Mouse (Mus musculus): ENCODE measurements at regions not wholly inside any gene's neighbourhood (a gene's known extent, or its start where the extent isn't known, plus 50 kb on each side); places are given as distances from the start of the nearest gene placed in this dataset.

DNA sequence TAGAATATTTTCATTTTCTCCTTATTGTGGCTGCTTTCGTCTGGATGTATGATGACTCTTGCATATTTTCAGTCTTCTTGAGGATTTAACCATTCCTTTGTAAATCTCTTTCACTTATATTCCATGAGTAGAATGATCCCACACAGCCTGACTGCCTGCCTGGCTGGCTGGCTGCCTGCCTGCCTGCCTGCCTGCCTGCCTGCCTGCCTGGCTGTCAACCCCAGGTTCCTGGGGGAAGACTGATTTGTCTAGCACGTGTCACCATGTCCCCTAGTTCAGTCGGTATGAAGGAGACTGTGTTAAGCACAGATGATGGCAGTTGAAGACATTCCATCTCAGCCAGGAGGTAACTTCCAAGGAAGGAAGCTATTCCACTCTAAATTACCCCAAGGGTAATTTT lies 370.8 kb downstream of the Nkx6-1 start:
- no peak for TF ChIP-seq CTCF (IDR thresholded peaks at IDR 0.05)
- ChIA-PET POLR2A (no interaction called here), CTCF (no interaction called here)
- H3K27me3 ChIP-seq, result no peaks in the 10 kb centered on the region
- DNase-seq (ENCODE audit: low read depth, low spot score) (no peak), ATAC-seq (no peak)
- in situ Hi-C loops (cut with MboI; ENCODE audit: low pct_unique_long_range_greater_than_20kb), result no loop called here

DNA sequence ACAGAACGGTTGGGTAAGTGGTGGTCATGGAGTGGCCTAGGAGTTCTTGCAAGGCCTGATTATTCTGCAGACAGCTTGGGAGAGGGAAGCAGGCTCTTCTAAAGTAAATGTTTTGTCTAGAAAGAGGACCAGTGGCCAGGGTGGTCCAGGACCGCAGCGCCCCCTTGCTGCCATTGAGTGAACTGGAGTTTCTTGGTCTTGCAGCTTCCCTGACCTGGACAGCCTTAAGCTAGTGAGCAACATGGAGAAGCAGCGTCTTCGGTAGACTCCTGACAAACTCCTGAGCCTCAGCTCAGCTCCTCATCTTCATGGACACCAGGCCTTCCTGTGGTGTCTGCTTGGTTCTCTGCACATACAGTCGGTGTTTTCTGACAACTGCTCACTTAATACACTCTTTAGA lies 376.4 kb downstream of the Nkx6-1 start:
- DNase-seq (ENCODE audit: low read depth, low spot score) (no peak), ATAC-seq (peak; percentile 33)
- ChIA-PET CTCF (interaction anchor here (1.0 to 2.4 kb wide), 5 partner anchors 15 to 268 kb away, joined by 3 to 8 read pairs (median 3); no protein-coding TSS in a partner anchor), POLR2A (no interaction called here)
- in situ Hi-C loops (cut with MboI; ENCODE audit: low pct_unique_long_range_greater_than_20kb), result loop anchor here (5.0 kb wide), 1 partner anchor 271 kb away; no protein-coding TSS in a partner anchor
- no peaks in the 10 kb centered on the region for H3K27me3 ChIP-seq
- peak; percentile 83 for TF ChIP-seq CTCF (IDR thresholded peaks at IDR 0.05)

DNA sequence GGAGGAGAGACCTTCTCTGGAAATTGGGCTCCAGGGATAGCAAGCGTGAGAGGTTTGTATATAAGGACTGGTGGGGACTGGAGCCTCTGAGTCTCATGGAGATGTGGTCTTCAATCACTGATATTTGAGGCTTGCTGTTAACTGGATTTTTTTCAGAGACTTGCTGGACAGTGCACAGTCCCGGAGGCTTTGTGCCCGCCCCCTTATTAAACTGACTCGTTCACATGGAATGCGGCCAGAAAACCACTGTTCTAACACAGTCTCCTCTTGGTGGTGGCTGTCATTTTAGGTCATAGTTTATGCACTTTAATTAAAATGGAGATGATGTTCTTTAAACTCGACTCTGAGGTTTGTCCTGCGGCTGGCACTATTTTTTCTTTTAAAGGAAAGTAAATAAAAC lies 378.9 kb downstream of the Nkx6-1 start:
- ATAC-seq (no peak), DNase-seq (ENCODE audit: low read depth, low spot score) (no peak)
- no peak for TF ChIP-seq CTCF (IDR thresholded peaks at IDR 0.05)
- POLR2A ChIA-PET, result no interaction called here
- in situ Hi-C loops (cut with MboI; ENCODE audit: low pct_unique_long_range_greater_than_20kb), result loop anchor here (5.0 kb wide), 1 partner anchor 269 kb away; no protein-coding TSS in a partner anchor
- peaks cover 6% of the 10 kb centered on the region for H3K27me3 ChIP-seq
- CTCF ChIA-PET, result no interaction called here

DNA sequence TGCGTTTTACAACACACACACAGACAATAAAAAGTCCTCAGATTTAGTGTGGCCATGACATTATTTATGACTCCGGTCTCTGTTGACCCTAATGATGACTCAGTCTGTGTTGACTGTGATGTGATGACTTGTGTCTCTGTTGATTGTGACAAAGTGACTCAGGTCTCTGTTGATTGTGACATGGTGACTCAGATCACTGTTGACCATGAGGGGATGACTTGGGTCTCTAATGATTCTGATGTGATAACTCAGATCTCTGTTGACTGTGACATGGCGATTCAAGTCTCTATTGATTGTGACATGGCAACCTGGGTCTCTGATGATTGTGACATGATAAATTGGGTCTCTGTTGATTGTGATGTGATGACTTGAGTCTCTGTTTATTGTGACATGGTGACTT lies 405.0 kb downstream of the Gpat3 start:
- ChIA-PET CTCF (no interaction called here), POLR2A (no interaction called here)
- in situ Hi-C loops (cut with MboI; ENCODE audit: low pct_unique_long_range_greater_than_20kb), result no loop called here
- DNase-seq (ENCODE audit: low read depth, low spot score) (no peak), ATAC-seq (no peak)
- no peak for TF ChIP-seq CTCF (IDR thresholded peaks at IDR 0.05)
- peaks cover 4% of the 10 kb centered on the region for H3K27me3 ChIP-seq

DNA sequence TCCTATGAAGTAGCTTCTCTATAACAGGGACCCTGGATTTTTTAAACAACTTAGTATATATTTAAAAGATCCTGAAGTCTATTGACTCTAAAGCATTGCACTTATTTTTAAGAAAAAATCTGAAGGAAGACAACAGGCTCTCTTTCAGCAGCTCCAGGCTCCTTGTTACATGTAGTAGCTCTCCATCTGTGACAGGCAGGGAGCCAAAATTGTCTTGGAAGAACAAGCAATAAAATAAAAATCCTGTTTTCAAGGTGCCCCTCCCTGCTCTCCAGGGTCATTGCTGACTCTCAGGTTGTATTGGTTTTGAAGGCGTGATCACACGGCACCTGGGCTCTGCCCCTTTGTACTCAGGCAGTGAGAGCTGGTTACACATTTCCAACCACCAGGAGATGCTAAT lies 397.1 kb downstream of the Gpat3 start:
- CTCF ChIA-PET, result no interaction called here
- POLR2A ChIA-PET, result interaction anchor here (1.6 kb wide), 1 partner anchor 11 kb away, joined by 5 read pairs; no protein-coding TSS in a partner anchor
- in situ Hi-C loops (cut with MboI; ENCODE audit: low pct_unique_long_range_greater_than_20kb), result no loop called here
- TF ChIP-seq CTCF (IDR thresholded peaks at IDR 0.05), result no peak
- H3K27me3 ChIP-seq, result peaks cover 11% of the 10 kb centered on the region
- no peak for DNase-seq (ENCODE audit: low read depth, low spot score)
- no peak for ATAC-seq

DNA sequence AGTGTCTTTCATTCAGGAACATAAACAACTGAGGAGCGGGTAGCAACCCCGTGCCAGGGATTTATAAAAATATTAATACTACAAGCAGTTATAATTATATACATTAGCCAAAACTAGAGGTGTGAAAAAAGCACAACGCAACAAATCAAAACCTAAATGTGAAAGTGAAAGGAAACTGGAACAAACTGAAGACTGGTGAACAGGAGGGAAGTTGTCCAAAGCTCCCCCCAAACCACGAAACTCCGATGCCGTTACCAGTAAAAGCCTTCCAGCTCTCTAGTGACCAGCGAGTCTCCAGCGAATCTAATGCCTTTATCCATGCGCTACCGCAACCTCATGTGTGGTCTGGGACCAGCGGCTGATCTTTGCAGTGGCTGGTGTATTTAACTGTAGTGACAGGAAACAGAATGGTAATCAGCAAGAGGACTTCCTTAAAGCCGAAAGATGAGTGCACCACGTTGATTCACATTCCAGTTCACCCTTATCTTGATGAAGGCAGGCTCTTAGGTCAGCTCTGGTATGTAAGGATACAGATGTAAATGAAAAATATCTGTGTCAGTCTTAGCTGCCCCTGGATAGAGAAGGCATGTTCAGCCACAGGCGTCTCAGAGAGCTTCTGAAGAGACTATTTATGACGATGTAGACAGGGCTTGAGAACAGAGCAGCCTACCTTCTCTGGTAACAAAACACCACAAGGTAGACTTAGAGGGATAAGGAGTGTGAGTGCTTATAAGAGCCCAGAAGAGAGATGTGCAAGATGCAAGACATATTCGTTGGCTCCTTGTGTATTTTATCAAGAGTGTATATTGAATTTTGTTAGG lies 394.0 kb downstream of the Gpat3 start:
- CTCF ChIA-PET, result interaction anchor here (1.3 to 1.4 kb wide), 2 partner anchors 28 to 212 kb away, joined by 3 read pairs; no protein-coding TSS in a partner anchor
- in situ Hi-C loops (cut with MboI; ENCODE audit: low pct_unique_long_range_greater_than_20kb), result no loop called here
- peaks cover 6% of the 10 kb centered on the region for H3K27me3 ChIP-seq
- TF ChIP-seq CTCF (IDR thresholded peaks at IDR 0.05), result no peak
- ATAC-seq (no peak), DNase-seq (ENCODE audit: low read depth, low spot score) (no peak)
- POLR2A ChIA-PET, result no interaction called here

DNA sequence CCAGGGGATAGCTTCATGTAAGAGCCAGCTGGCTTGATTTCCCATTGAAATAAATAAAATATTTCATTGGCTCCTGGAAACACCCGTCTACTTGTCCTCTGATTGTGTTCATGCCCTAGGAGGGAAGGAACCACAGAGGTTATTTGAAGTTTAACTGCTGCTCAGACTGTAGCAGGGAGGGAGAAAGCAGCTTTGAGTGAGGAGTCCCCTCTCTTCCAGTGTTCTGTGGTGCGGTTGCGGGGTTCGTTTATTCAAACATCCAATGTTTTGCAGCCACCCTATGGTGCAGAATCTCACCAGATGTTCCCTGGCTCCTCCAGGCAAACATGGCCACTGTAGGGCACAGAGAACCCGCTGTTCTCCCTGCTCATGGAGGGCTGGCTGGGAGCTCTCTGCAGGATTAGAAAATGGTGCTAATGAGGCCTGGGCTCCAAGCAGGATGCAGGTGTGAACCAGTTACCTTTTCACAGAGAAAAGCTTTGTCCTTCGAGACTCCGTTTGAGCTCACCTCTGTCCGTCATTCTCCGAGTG lies 390.7 kb downstream of the Gpat3 start:
- in situ Hi-C loops (cut with MboI; ENCODE audit: low pct_unique_long_range_greater_than_20kb), result no loop called here
- no peak for DNase-seq (ENCODE audit: low read depth, low spot score)
- H3K27me3 ChIP-seq, result no peaks in the 10 kb centered on the region
- ChIA-PET CTCF (no interaction called here), POLR2A (no interaction called here)
- TF ChIP-seq CTCF (IDR thresholded peaks at IDR 0.05), result no peak
- ATAC-seq, result no peak

DNA sequence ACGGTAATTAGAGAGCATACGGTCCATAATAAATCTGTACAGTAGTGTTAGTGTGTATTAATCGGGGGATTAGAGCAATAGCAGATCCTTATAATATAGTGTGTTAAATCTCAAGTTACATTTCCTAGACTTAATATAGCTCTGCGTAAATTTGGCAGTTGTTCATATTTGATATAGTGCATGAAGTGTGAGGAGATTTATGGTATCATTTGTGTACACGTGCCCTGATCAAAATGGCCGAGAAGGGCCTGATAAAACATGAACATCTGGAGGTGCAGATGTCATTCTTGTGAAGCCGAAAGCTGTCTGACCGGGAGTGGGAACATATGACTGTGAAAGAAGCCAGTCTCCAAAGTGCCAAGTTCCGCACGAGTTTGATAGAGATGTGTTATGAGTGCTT lies 376.9 kb downstream of the Gpat3 start:
- CTCF ChIA-PET, result interaction anchor here (1.1 to 1.6 kb wide), 2 partner anchors 14 to 22 kb away, joined by 4 read pairs; no protein-coding TSS in a partner anchor
- no peak for TF ChIP-seq CTCF (IDR thresholded peaks at IDR 0.05)
- H3K27me3 ChIP-seq, result peaks cover 3% of the 10 kb centered on the region
- POLR2A ChIA-PET, result no interaction called here
- no peak for DNase-seq (ENCODE audit: low read depth, low spot score)
- in situ Hi-C loops (cut with MboI; ENCODE audit: low pct_unique_long_range_greater_than_20kb), result no loop called here
- ATAC-seq, result no peak

DNA sequence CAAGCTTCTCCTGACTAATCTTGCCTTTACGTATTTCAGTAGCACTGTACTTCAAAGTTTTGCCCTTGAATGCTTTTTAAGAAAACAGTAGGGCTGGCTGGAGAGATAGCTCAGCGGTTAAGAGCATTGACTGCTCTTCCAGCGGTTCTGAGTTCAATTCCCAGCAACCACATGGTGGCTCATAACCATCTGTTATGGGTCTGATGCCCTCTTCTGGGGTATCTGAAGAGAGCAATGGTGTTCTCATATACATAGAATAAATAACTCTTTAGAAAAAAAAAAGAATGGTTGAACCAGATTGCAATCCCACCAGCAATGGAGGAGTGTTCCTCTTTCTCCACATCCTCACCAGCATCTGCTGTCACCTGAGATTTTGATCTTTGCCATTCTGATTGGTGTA lies 372.6 kb downstream of the Gpat3 start:
- DNase-seq (ENCODE audit: low read depth, low spot score) (no peak), ATAC-seq (no peak)
- peak; percentile 37 for TF ChIP-seq CTCF (IDR thresholded peaks at IDR 0.05)
- ChIA-PET CTCF (interaction anchor here (0.9 to 1.7 kb wide), 4 partner anchors 20 to 197 kb away, joined by 3 to 5 read pairs (median 4); no protein-coding TSS in a partner anchor), POLR2A (no interaction called here)
- in situ Hi-C loops (cut with MboI; ENCODE audit: low pct_unique_long_range_greater_than_20kb), result no loop called here
- peaks cover under 1% of the 10 kb centered on the region for H3K27me3 ChIP-seq

DNA sequence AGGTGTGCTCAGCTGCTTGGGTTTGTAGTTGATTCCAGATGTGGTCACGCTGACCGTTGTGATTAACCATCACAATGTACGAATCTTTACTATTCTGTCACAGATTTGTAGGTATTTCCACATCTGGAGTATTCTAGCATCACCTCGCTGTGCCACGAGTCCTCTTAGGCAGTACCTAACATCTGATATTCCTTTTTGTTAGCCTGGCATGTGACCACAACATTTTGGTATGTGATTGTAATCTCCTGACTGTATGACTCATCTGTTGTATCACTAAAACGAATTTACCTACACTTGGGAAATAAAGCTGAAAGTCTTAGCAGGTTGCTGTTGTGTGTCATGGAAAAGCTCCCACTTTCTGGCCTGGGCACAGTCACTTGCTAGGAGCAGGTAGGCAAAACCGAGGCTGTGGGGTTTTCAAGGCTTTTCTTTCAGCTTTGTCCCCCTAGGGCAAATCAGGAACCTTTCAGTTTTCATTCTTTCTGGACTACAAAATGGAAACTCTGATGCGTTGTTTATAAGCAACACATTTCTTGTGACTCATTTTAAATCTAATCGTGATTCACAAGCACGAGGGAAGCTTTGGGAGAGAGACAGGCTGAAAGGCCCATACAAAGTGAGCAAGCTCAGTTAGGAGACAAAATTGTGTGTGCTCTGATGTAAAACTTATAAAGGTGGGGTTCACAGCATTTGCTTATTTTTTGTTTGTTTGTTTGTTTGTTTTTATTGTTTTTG lies 371.5 kb downstream of the Gpat3 start:
- POLR2A ChIA-PET, result no interaction called here
- no peaks in the 10 kb centered on the region for H3K27me3 ChIP-seq
- peak; percentile 75 for ATAC-seq
- DNase-seq (ENCODE audit: low read depth, low spot score), result peak; percentile 57
- in situ Hi-C loops (cut with MboI; ENCODE audit: low pct_unique_long_range_greater_than_20kb), result no loop called here
- CTCF ChIA-PET, result interaction anchor here (0.9 to 1.7 kb wide), 5 partner anchors 10 to 196 kb away, joined by 3 to 5 read pairs (median 4); no protein-coding TSS in a partner anchor
- TF ChIP-seq CTCF (IDR thresholded peaks at IDR 0.05), result no peak
